Mouse (Mus musculus) MEL (cell line): Measurements from ENCODE around the gene Zfp85.
"Not testable (repeated sequence)": the region's sequence is repeated elsewhere in the genome, so short reads cannot be mapped to it uniquely, and the experiment has no call there.

ENCODE experiments used
- CTCF ChIP-seq, 3 experiments: IDR thresholded peaks in 2 of 3; conservative IDR thresholded peaks in 1 of 3; 2 replicates each; pipeline ENCODE4 v1.5.1; 2011 to 2012; ENCODE audit warnings: low read length in 3 of 3, low read depth in 2 of 3, mild to moderate bottlenecking in 2 of 3, improper control_type of control experiment in 1 of 3, inconsistent platforms in 1 of 3, mixed read lengths in 1 of 3, moderate library complexity in 1 of 3; ENCODE audit not compliant: control insufficient read depth in 1 of 3, insufficient read depth in 1 of 3, poor library complexity in 1 of 3, severe bottlenecking in 1 of 3
- E2F4 ChIP-seq: IDR thresholded peaks from 2 replicates; pipeline ENCODE4 v1.6.1; 2011; ENCODE audit warnings: low read depth, low read length, improper control_type of control experiment, borderline replicate concordance
- EP300 ChIP-seq, 2 experiments: IDR thresholded peaks; 2 replicates each; pipeline ENCODE4 v1.6.1; 2011; ENCODE audit warnings: improper control_type of control experiment in 2 of 2, low read length in 2 of 2, low read depth in 1 of 2, mild to moderate bottlenecking in 1 of 2
- ETS1 ChIP-seq: IDR thresholded peaks from 2 replicates; pipeline ENCODE4 v1.6.1; 2012; ENCODE audit warnings: low read depth, mild to moderate bottlenecking, inconsistent platforms, low read length, improper control_type of control experiment, moderate library complexity
- GATA1 ChIP-seq: IDR thresholded peaks from 2 replicates; pipeline ENCODE4 v1.6.1; 2011; ENCODE audit warnings: low read depth, low read length, improper control_type of control experiment
- POLR2A ChIP-seq, 2 experiments: IDR thresholded peaks; 2 replicates each; pipeline ENCODE4 v1.6.1; 2011 to 2012; ENCODE audit warnings: low read length in 2 of 2, mild to moderate bottlenecking in 2 of 2, control low read depth in 1 of 2, improper control_type of control experiment in 1 of 2, low read depth in 1 of 2, moderate library complexity in 1 of 2; ENCODE audit not compliant: control insufficient read depth in 1 of 2, insufficient read depth in 1 of 2, poor library complexity in 1 of 2
- POLR2AphosphoS2 ChIP-seq: IDR thresholded peaks from 2 replicates; pipeline ENCODE4 v1.6.1; 2011; ENCODE audit warnings: low read length, improper control_type of control experiment
- USF2 ChIP-seq, 2 experiments: IDR thresholded peaks; 2 replicates each; pipeline ENCODE4 v1.6.1; 2011 to 2012; ENCODE audit warnings: improper control_type of control experiment in 2 of 2, low read length in 2 of 2, borderline replicate concordance in 1 of 2, inconsistent platforms in 1 of 2, low read depth in 1 of 2, mild to moderate bottlenecking in 1 of 2; ENCODE audit not compliant: insufficient read depth in 1 of 2
- ZNF384 ChIP-seq: IDR thresholded peaks from 2 replicates; pipeline ENCODE4 v1.6.1; 2012; ENCODE audit warnings: low read depth, mild to moderate bottlenecking, inconsistent platforms, low read length, improper control_type of control experiment

DNA sequence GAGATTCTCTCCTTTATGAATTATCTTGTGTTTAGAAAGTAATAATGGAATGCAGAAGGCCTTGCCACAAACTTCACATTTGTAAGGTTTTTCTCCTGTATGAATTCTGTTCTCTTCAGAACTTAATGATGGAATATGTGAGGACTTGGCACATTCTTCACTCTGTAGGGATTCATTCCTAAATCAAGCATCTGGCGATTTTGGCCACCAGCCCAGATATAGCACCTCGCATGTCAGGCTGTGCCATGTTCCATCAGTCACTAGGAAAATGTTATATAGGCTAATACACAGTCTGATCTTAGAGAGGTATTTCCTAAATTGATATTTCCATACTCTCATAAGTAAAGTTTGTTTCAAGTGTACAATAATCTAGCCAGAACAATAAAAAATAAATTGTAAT is 29.7 kb downstream of the Zfp85 start:
- not testable (repeated sequence) for TF ChIP-seq POLR2A (IDR thresholded peaks at IDR 0.05; ENCODE audit: control insufficient read depth in 1 of 2, insufficient read depth in 1 of 2, low read depth in 1 of 2, low read length in 2 of 2, poor library complexity in 1 of 2); CTCF (IDR thresholded peaks at IDR 0.05 in 2 of 3, conservative IDR thresholded peaks at IDR 0.05 in 1 of 3; ENCODE audit: control insufficient read depth in 1 of 3, insufficient read depth in 1 of 3, low read depth in 2 of 3, low read length in 3 of 3, poor library complexity in 1 of 3, severe bottlenecking in 1 of 3); POLR2AphosphoS2; EP300 (IDR thresholded peaks at IDR 0.05; ENCODE audit: low read depth in 1 of 2, low read length in 2 of 2); GATA1; USF2 (IDR thresholded peaks at IDR 0.05; ENCODE audit: borderline replicate concordance in 1 of 2, insufficient read depth in 1 of 2, low read depth in 1 of 2, low read length in 2 of 2); ZNF384; E2F4; ETS1
